Mouse (Mus musculus): ENCODE measurements at regions not wholly inside any gene's neighbourhood (a gene's known extent, or its start where the extent isn't known, plus 50 kb on each side); places are given as distances from the start of the nearest gene placed in this dataset.

- Histone ChIP-seq H3K4me2 (ENCODE audit: low read length) (no peak overlapping the region), H3K27me3 (ENCODE audit: control insufficient read depth, insufficient read depth, low read length) (no peaks in the 10 kb centered on the region), H3K27ac (replicated peaks in 1 of 2; ENCODE audit: control insufficient read depth in 1 of 2, insufficient read depth in 1 of 2, low read depth in 2 of 2, low read length in 2 of 2) (no peak overlapping the region), H3K4me3 (ENCODE audit: control insufficient read depth in 1 of 2, insufficient read depth in 1 of 2, low read depth in 1 of 2, low read length in 2 of 2) (no peak overlapping the region), H3K36me3 (ENCODE audit: control insufficient read depth, insufficient read depth, low read length) (no peaks in the 10 kb centered on the region), H3K4me1 (ENCODE audit: control insufficient read depth in 2 of 2, insufficient read depth in 2 of 2, low read length in 2 of 2) (peaks cover 0 to 2% of the 10 kb centered on the region in 2 experiments; a peak in 1 of 4 replicates), H3K9ac (ENCODE audit: low read length) (no peak overlapping the region), H3K9me3 (ENCODE audit: control insufficient read depth, low read length) (no peaks in the 10 kb centered on the region)
- no peak for ATAC-seq (ENCODE audit: insufficient number of reproducible peaks, insufficient read depth, low FRiP score, low read depth)
- 84% methylated on average over 1 of the region's 1 CpGs for WGBS
Measured at GRCm38 (mm10) chr14:25027842-25028241, 431.1 kb upstream of the Zmiz1 start.

- no peak overlapping the region for H3K9ac ChIP-seq (ENCODE audit: low read length)
- no peak overlapping the region for H3K4me2 ChIP-seq (ENCODE audit: low read length)
- no peaks in the 10 kb centered on the region for H3K4me1 ChIP-seq (ENCODE audit: control insufficient read depth in 2 of 2, insufficient read depth in 2 of 2, low read length in 2 of 2)
- no peaks in the 10 kb centered on the region for H3K27me3 ChIP-seq (ENCODE audit: control insufficient read depth, insufficient read depth, low read length)
- H3K36me3 ChIP-seq (ENCODE audit: control insufficient read depth, insufficient read depth, low read length), result no peaks in the 10 kb centered on the region
- 86% methylated on average over 6 of the region's 6 CpGs for WGBS
- no peak overlapping the region for H3K27ac ChIP-seq (replicated peaks in 1 of 2; ENCODE audit: control insufficient read depth in 1 of 2, insufficient read depth in 1 of 2, low read depth in 2 of 2, low read length in 2 of 2)
- H3K9me3 ChIP-seq (ENCODE audit: control insufficient read depth, low read length), result no peaks in the 10 kb centered on the region
- no peak for ATAC-seq (ENCODE audit: insufficient number of reproducible peaks, insufficient read depth, low FRiP score, low read depth)
- H3K4me3 ChIP-seq (ENCODE audit: control insufficient read depth in 1 of 2, insufficient read depth in 1 of 2, low read depth in 1 of 2, low read length in 2 of 2), result no peak overlapping the region
Measured at GRCm38 (mm10) chr14:25030881-25031280, 428.1 kb upstream of the Zmiz1 start.

GRCm38 (mm10) chr14:25031756-25032680 lies 427.0 kb upstream of the Zmiz1 start:
- H3K36me3 ChIP-seq (ENCODE audit: control insufficient read depth, insufficient read depth, low read length), result no peaks in the 10 kb centered on the region
- H3K27me3 ChIP-seq (ENCODE audit: control insufficient read depth, insufficient read depth, low read length), result no peaks in the 10 kb centered on the region
- 85% methylated on average over 12 of the region's 12 CpGs for WGBS
- H3K4me1 ChIP-seq (ENCODE audit: control insufficient read depth in 2 of 2, insufficient read depth in 2 of 2, low read length in 2 of 2), result no peaks in the 10 kb centered on the region
- no peak overlapping the region for H3K27ac ChIP-seq (replicated peaks in 1 of 2; ENCODE audit: control insufficient read depth in 1 of 2, insufficient read depth in 1 of 2, low read depth in 2 of 2, low read length in 2 of 2)
- no peak for ATAC-seq (ENCODE audit: insufficient number of reproducible peaks, insufficient read depth, low FRiP score, low read depth)
- H3K9ac ChIP-seq (ENCODE audit: low read length), result no peak overlapping the region
- no peaks in the 10 kb centered on the region for H3K9me3 ChIP-seq (ENCODE audit: control insufficient read depth, low read length)
- H3K4me3 ChIP-seq (ENCODE audit: control insufficient read depth in 1 of 2, insufficient read depth in 1 of 2, low read depth in 1 of 2, low read length in 2 of 2), result no peak overlapping the region
- no peak overlapping the region for H3K4me2 ChIP-seq (ENCODE audit: low read length)

GRCm38 (mm10) chr14:25032899-25033298 lies 426.1 kb upstream of the Zmiz1 start:
- no peak for ATAC-seq (ENCODE audit: insufficient number of reproducible peaks, insufficient read depth, low FRiP score, low read depth)
- no peaks in the 10 kb centered on the region for H3K36me3 ChIP-seq (ENCODE audit: control insufficient read depth, insufficient read depth, low read length)
- no peak overlapping the region for H3K4me3 ChIP-seq (ENCODE audit: control insufficient read depth in 1 of 2, insufficient read depth in 1 of 2, low read depth in 1 of 2, low read length in 2 of 2)
- H3K4me2 ChIP-seq (ENCODE audit: low read length), result no peak overlapping the region
- H3K4me1 ChIP-seq (ENCODE audit: control insufficient read depth in 2 of 2, insufficient read depth in 2 of 2, low read length in 2 of 2), result no peaks in the 10 kb centered on the region
- H3K9me3 ChIP-seq (ENCODE audit: control insufficient read depth, low read length), result no peaks in the 10 kb centered on the region
- H3K27ac ChIP-seq (replicated peaks in 1 of 2; ENCODE audit: control insufficient read depth in 1 of 2, insufficient read depth in 1 of 2, low read depth in 2 of 2, low read length in 2 of 2), result no peak overlapping the region
- H3K27me3 ChIP-seq (ENCODE audit: control insufficient read depth, insufficient read depth, low read length), result no peaks in the 10 kb centered on the region
- no peak overlapping the region for H3K9ac ChIP-seq (ENCODE audit: low read length)
- WGBS, result 82% methylated on average over 2 of the region's 2 CpGs

GRCm38 (mm10) chr14:25042265-25042664 lies 416.7 kb upstream of the Zmiz1 start:
- H3K4me2 ChIP-seq (ENCODE audit: low read length), result no peak overlapping the region
- H3K4me1 ChIP-seq (ENCODE audit: control insufficient read depth in 2 of 2, insufficient read depth in 2 of 2, low read length in 2 of 2), result peaks cover 13% of the 10 kb centered on the region in 2 experiments; a peak in 3 of 4 replicates
- no peak overlapping the region for H3K4me3 ChIP-seq (ENCODE audit: control insufficient read depth in 1 of 2, insufficient read depth in 1 of 2, low read depth in 1 of 2, low read length in 2 of 2)
- H3K27ac ChIP-seq (replicated peaks in 1 of 2; ENCODE audit: control insufficient read depth in 1 of 2, insufficient read depth in 1 of 2, low read depth in 2 of 2, low read length in 2 of 2), result peak overlapping the region in 1 of 2 experiments; percentile 15; a peak in 1 of 4 replicates
- no peaks in the 10 kb centered on the region for H3K27me3 ChIP-seq (ENCODE audit: control insufficient read depth, insufficient read depth, low read length)
- no peak overlapping the region for H3K9ac ChIP-seq (ENCODE audit: low read length)
- no peak for ATAC-seq (ENCODE audit: insufficient number of reproducible peaks, insufficient read depth, low FRiP score, low read depth)
- H3K36me3 ChIP-seq (ENCODE audit: control insufficient read depth, insufficient read depth, low read length), result no peaks in the 10 kb centered on the region
- WGBS, result 47% methylated on average over 5 of the region's 5 CpGs
- no peaks in the 10 kb centered on the region for H3K9me3 ChIP-seq (ENCODE audit: control insufficient read depth, low read length)

GRCm38 (mm10) chr14:25044106-25044505 lies 414.9 kb upstream of the Zmiz1 start:
- 91% methylated on average over 13 of the region's 13 CpGs for WGBS
- peaks cover 13% of the 10 kb centered on the region in 2 experiments; a peak in 3 of 4 replicates for H3K4me1 ChIP-seq (ENCODE audit: control insufficient read depth in 2 of 2, insufficient read depth in 2 of 2, low read length in 2 of 2)
- no peak for ATAC-seq (ENCODE audit: insufficient number of reproducible peaks, insufficient read depth, low FRiP score, low read depth)
- no peak overlapping the region for H3K27ac ChIP-seq (replicated peaks in 1 of 2; ENCODE audit: control insufficient read depth in 1 of 2, insufficient read depth in 1 of 2, low read depth in 2 of 2, low read length in 2 of 2)
- H3K27me3 ChIP-seq (ENCODE audit: control insufficient read depth, insufficient read depth, low read length), result no peaks in the 10 kb centered on the region
- H3K36me3 ChIP-seq (ENCODE audit: control insufficient read depth, insufficient read depth, low read length), result no peaks in the 10 kb centered on the region
- H3K4me2 ChIP-seq (ENCODE audit: low read length), result no peak overlapping the region
- H3K9ac ChIP-seq (ENCODE audit: low read length), result no peak overlapping the region
- no peak overlapping the region for H3K4me3 ChIP-seq (ENCODE audit: control insufficient read depth in 1 of 2, insufficient read depth in 1 of 2, low read depth in 1 of 2, low read length in 2 of 2)
- no peaks in the 10 kb centered on the region for H3K9me3 ChIP-seq (ENCODE audit: control insufficient read depth, low read length)

GRCm38 (mm10) chr14:25044867-25045266 lies 414.1 kb upstream of the Zmiz1 start:
- no peak overlapping the region for H3K27ac ChIP-seq (replicated peaks in 1 of 2; ENCODE audit: control insufficient read depth in 1 of 2, insufficient read depth in 1 of 2, low read depth in 2 of 2, low read length in 2 of 2)
- WGBS, result 44% methylated on average over 7 of the region's 7 CpGs
- peaks cover 13% of the 10 kb centered on the region in 2 experiments; a peak in 3 of 4 replicates for H3K4me1 ChIP-seq (ENCODE audit: control insufficient read depth in 2 of 2, insufficient read depth in 2 of 2, low read length in 2 of 2)
- H3K4me3 ChIP-seq (ENCODE audit: control insufficient read depth in 1 of 2, insufficient read depth in 1 of 2, low read depth in 1 of 2, low read length in 2 of 2), result no peak overlapping the region
- H3K36me3 ChIP-seq (ENCODE audit: control insufficient read depth, insufficient read depth, low read length), result no peaks in the 10 kb centered on the region
- no peak; the same call in 1 of the 2 replicates for ATAC-seq (ENCODE audit: insufficient number of reproducible peaks, insufficient read depth, low FRiP score, low read depth)
- H3K4me2 ChIP-seq (ENCODE audit: low read length), result no peak overlapping the region
- H3K9me3 ChIP-seq (ENCODE audit: control insufficient read depth, low read length), result no peaks in the 10 kb centered on the region
- no peak overlapping the region for H3K9ac ChIP-seq (ENCODE audit: low read length)
- no peaks in the 10 kb centered on the region for H3K27me3 ChIP-seq (ENCODE audit: control insufficient read depth, insufficient read depth, low read length)
